Mouse (Mus musculus): ENCODE results near the gene Kif24. TPM values are rescaled to one million over a fixed set of nuclear protein-coding genes. Genes with fewer than 3 reads are reported as not detected.

Kif24 gene
- total and polyA plus RNA-seq, 2 experiments: 0.37 to 0.43 TPM

DNA sequence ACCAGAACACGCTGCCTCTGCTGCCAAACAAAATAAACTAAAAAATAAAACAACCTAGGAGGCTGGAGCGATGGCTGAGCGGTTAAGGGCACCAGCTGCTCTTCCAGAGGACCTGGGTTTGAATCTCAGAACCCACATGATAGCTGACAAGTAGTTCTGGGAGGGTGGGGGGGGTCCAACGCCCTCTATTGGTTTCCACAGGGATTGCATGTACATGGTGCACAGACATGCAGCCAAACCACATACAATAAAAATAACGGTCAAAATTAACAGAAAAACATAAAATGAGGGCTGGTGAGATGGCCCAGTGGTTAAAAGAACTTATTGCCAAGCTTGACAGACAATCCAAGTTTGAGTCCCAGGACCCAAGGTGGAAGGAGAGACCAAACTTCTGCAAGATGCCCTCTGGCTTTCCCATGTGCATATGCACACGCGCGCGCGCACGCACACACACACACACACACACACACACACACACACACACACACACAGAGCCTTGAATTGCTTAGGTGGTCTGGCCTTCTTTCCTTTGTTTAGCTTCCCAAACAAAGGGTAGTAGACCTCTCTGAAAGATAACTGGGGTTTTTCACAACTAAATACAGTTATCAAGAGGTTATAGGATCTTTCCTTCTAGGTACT lies 123.7 kb downstream of the Kif24 start:
- TF ChIP-seq CTCF (IDR thresholded peaks at IDR 0.05; ENCODE audit: low read depth, low read length) (no peak; the same call in 1 of the 2 replicates), POLR2A (IDR thresholded peaks at IDR 0.05; ENCODE audit: extremely low read depth, insufficient read depth, low read length) (no peak)
- Histone ChIP-seq H3K4me3 (ENCODE audit: insufficient read depth, low read depth, low read length) (no peak overlapping the region), H3K27me3 (ENCODE audit: control insufficient read depth, insufficient read depth, low read length) (no peaks in the 10 kb centered on the region), H3K36me3 (ENCODE audit: control insufficient read depth, insufficient read depth, low read length) (no peaks in the 10 kb centered on the region), H3K79me2 (ENCODE audit: control insufficient read depth, insufficient read depth, low read length) (no peaks in the 10 kb centered on the region; the same call in 1 of the 2 replicates), H3K4me1 (ENCODE audit: control insufficient read depth, insufficient read depth, low read length) (no peaks in the 10 kb centered on the region), H3K9ac (ENCODE audit: low read depth, low read length) (no peak overlapping the region), H3K27ac (replicated peaks; ENCODE audit: insufficient read depth, low read depth, low read length) (no peak overlapping the region)
- no peak for DNase-seq (ENCODE audit: extremely low read depth, low read depth, low spot score)
- WGBS: 74% methylated on average over 11 of the region's 11 CpGs

Other genes with a start within 250 kb of the Kif24 start
- 3.0 TPM in 2 replicates for gene Ubap2, start 189.7 kb downstream of the Kif24 start, total RNA-seq (2014; rRNA removed)
- gene Ubap2, start 189.7 kb downstream of the Kif24 start, polyA plus RNA-seq (2012; rRNA removed): 19.6 and 23.0 TPM in 2 replicates
- gene Dcaf12, start 150.0 kb downstream of the Kif24 start, total RNA-seq (2014; rRNA removed): 10.2 and 13.4 TPM in 2 replicates
- 13.1 and 14.8 TPM in 2 replicates for gene Dcaf12, start 150.0 kb downstream of the Kif24 start, polyA plus RNA-seq (2012; rRNA removed)
- gene Ubap1, start 115.9 kb downstream of the Kif24 start, total RNA-seq (2014; rRNA removed): 15.5 and 17.7 TPM in 2 replicates
- gene Ubap1, start 115.9 kb downstream of the Kif24 start, polyA plus RNA-seq (2012; rRNA removed): 39.3 and 45.0 TPM in 2 replicates
- 33.0 and 33.9 TPM in 2 replicates for gene Nudt2, start 264 bp upstream of the Kif24 start, total RNA-seq (2014; rRNA removed)
- gene Nudt2, start 264 bp upstream of the Kif24 start, polyA plus RNA-seq (2012; rRNA removed): 18.3 and 18.6 TPM in 2 replicates
- 15.9 and 21.7 TPM in 2 replicates for gene AI464131, start 38.2 kb upstream of the Kif24 start, total RNA-seq (2014; rRNA removed)
- 27.9 and 28.9 TPM in 2 replicates for gene AI464131, start 38.2 kb upstream of the Kif24 start, polyA plus RNA-seq (2012; rRNA removed)
- gene 1110017D15Rik, start 52.4 kb upstream of the Kif24 start, total RNA-seq (2014; rRNA removed): not detected in 2 replicates
- 0.24 TPM in 1 of 2 replicates, not detected in the other for gene 1110017D15Rik, start 52.4 kb upstream of the Kif24 start, polyA plus RNA-seq (2012; rRNA removed)
- 1.5 and 3.2 TPM in 2 replicates for gene Fam219a, start 104.7 kb upstream of the Kif24 start, total RNA-seq (2014; rRNA removed)
- gene Fam219a, start 104.7 kb upstream of the Kif24 start, polyA plus RNA-seq (2012; rRNA removed): 4.8 and 6.5 TPM in 2 replicates
- 0.18 and 1.2 TPM in 2 replicates for gene Dnaic1, start 104.9 kb upstream of the Kif24 start, total RNA-seq (2014; rRNA removed)
- gene Dnaic1, start 104.9 kb upstream of the Kif24 start, polyA plus RNA-seq (2012; rRNA removed): 0.78 and 2.3 TPM in 2 replicates
- 26.4 and 42.8 TPM in 2 replicates for gene Enho, start 175.4 kb upstream of the Kif24 start, total RNA-seq (2014; rRNA removed)
- 51.1 and 114 TPM in 2 replicates for gene Enho, start 175.4 kb upstream of the Kif24 start, polyA plus RNA-seq (2012; rRNA removed)
- gene Cntfr, start 232.2 kb upstream of the Kif24 start, total RNA-seq (2014; rRNA removed): 0.74 and 0.87 TPM in 2 replicates
- 1.8 and 2.3 TPM in 2 replicates for gene Cntfr, start 232.2 kb upstream of the Kif24 start, polyA plus RNA-seq (2012; rRNA removed)
- gene Il11ra1, start 235.1 kb upstream of the Kif24 start, total RNA-seq (2014; rRNA removed): 38.6 and 42.4 TPM in 2 replicates
- gene Il11ra1, start 235.1 kb upstream of the Kif24 start, polyA plus RNA-seq (2012; rRNA removed): 129 and 155 TPM in 2 replicates
- gene Rpp25l, start 248.6 kb upstream of the Kif24 start, total RNA-seq (2014; rRNA removed): 20.5 and 21.4 TPM in 2 replicates
- gene Rpp25l, start 248.6 kb upstream of the Kif24 start, polyA plus RNA-seq (2012; rRNA removed): 59.1 and 60.6 TPM in 2 replicates

Measured in liver, adult 2 months (tissue).